Mouse (Mus musculus): ENCODE results near the gene Cdc42bpb. TPM values are rescaled to one million over a fixed set of nuclear protein-coding genes. Genes with fewer than 3 reads are reported as not detected.

Gene Cdc42bpb
- total RNA-seq, 2 experiments from 2014 or later = 69.1 to 74.5 TPM

DNA sequence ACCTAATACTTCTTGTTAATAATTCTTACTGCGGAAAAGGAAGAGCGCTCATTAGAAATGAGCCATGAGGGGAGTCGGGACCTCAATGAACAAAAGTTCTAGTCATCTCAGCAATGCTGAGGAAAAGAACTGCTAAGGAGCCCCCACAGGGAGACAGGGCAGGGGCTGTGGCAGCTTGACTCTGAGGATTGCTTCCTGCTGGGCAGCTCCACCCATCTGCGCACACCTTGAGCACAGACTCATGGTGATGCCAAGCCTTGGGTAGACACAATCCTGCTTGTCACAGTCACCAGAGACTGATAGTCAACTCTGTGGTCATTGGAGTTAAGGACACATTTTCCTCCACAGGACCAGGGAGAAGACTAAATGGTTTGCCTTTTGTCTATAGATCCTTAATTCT is 9.6 kb upstream of the Cdc42bpb start:
- no peak for DNase-seq (ENCODE audit: low spot score in 2 of 2)

DNA sequence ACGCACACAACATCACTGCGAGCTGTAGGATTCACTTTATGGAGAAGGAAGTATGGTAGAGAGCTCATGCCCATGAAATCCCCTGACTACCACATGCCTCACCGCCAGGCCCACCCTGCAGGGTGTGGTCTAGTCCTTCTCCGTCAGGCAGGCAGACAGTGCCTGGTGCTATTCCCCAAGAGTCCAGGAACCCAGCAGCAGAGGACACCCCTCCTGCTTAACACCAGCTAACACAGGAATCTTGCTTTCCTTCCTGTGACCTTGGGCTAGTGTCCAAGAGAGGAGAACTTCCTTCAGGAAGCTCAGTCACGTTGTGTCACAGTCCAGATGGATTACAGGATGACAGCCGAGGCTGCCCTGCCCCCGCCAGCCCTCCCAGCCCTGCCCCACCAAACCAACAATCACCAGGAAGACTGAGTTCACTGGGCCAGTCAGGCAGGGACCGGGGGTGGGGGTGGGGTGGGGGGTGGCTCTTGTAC is 9.2 kb upstream of the Cdc42bpb start:
- DNase-seq (ENCODE audit: low spot score in 2 of 2) = no peak

DNA sequence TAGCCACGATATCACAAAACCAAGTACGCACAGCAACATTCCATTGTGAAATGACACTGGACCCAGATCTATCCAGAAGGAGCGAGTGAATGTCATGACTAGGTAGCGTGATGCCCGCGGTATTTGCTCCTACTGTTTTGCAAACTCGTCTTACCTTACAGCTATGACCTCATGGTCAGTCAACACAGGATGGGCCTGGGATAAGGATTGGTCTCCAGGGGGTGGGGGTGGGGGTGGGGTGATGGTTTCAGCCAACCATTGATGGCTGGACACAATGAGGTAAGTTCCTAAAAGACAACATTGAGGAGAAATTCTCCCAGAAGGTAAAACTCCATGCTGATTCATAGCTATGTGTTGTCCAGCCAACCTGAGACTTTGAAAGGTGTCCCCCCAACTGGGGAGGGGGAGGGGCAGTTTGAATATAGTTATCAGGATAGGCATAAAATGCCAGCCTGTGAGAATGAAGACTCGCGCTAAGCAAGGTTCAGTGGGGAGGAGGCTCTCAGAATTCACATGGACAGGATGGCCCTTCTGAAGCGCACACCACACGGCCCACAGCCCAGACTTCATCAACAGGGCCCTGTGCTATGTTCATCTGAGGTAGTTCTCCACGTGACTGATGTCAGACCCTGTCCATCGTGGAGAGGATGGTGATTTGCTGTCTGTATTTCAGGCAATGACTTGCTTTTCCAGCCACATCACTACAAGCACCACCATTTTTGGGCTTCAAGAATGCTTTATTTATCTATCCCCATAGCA is 8.5 kb upstream of the Cdc42bpb start:
- no peak for DNase-seq (ENCODE audit: low spot score in 2 of 2)

DNA sequence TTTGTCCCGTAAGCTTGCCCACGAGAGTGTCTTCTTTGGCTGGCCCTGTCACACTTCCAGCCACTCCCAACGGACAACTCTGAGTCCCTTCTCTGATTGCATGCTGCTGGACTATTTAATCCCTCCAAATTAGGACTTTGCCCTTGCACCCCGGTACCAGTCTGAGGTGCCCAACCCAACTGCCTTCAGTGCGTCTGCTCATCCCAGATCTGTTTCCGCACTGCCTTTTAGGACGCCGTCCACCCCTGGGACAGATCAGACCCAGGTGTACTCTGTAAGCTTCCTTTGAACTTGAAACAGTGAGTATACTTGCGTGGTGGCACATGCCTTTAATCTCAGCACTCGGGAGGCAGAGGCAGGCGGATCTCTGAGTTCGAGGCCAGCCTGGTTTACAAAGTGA is 1.3 kb upstream of the Cdc42bpb start:
- DNase-seq (ENCODE audit: low spot score in 2 of 2) = no peak

DNA sequence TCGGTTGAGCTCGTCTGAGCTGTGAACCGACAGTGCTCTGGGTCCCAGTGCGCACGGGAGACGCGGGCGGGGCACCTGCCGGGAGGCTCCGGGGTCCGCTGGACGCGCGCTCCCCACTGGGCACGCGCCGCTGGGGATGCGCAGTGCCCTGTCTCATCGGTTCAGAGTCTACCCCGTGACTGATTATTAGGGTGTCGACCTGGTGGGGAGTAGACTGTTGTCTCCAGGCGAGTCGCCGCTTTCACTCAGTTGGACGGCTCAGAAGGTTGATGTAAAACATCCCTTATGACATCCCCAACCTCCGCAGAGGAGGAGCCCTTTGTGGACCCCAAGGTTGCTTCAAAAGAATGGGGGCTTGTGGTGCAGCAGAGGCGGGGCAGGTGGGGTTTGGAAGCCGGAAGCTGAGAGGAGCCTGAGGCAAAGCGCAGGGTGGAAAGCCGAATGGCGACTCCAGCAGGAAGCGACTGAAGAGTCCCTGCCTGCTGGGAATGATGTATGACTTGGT is 520 bp upstream of the Cdc42bpb start:
- DNase-seq (ENCODE audit: low spot score in 2 of 2) = no peak

DNA sequence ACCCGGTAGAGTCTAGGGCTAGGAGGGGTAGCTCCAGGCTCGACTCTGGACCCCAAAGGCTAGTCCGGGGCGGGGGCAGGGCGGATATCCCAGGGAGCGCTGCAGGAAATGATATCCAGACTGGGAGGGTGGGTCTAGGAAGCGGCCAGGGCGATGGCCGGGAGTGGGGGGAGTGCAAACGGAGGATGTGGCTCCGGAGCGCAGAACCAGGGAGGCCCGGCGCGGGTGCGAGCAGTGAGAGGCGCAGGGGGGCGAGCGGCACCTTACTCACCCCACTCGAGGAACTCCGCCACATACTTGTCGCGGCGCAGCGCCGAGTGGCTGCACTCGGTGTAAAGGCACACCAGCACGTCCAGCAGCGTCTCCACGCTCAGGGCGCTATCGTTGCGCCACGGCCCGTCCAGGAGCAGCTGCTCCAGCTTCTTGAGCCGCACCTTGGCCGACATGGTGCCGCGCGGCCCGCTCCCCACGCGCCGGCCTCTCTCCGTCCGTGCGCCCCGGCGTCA is 639 bp downstream of the Cdc42bpb start:
- DNase-seq (ENCODE audit: low spot score in 2 of 2) = peak; percentile 49 to 70

DNA sequence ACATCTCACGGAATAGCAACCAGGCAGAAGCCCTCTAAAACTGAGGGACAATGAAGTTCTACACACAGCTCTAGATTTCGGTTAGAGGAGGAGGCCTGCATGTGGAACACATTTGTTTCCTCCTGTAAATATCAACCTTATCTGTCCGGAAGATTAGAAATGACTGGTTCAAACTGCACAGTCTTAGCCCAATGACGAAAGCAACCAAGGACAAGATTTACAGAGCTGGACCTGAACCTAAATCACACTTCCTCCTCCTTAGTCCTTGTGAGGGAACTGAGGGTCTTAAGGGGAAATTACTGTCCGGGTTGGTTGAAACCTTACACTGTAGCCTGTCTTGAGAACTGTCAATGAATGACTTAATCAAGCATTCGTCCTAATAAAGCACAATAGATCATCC is 1.5 kb downstream of the Cdc42bpb start:
- DNase-seq (ENCODE audit: low spot score in 2 of 2) = no peak

DNA sequence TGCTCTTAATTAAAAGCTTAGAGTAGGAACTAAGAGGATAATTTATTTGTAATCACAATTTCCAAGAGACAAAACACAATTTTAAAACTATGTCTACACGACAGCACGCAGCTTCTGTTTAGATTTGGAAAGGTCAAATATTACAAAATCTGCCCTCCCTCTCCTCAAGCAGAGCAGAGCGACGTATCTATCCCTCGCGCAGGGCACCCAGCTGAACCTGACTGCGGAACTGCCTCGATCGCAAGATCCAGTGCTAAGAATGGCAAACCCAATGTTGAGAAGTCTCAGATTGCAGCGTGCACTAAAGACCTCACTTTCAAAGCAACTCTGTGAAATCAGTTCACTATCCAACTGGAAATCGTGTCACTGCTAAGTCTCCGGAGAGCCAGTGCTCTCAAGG is 2.0 kb downstream of the Cdc42bpb start:
- no peak for DNase-seq (ENCODE audit: low spot score in 2 of 2)

DNA sequence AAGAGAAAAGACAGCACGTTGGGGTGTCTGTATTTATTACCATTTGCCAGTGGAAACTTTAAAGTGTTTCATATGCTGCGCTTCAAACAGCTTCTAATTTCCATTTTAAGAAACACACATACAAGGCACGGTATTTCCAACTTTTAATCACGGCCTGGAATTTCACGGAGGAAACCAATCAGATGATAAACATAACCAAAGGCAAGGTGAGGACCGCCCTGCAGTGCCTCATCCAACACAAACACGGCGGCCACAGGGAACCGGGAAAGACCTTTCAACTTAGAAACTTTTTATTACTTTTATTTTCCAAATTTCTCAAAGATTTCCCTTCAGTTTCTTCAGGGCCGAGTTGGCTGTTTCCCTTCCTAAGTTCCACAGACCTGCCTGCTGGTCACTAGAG is 2.8 kb downstream of the Cdc42bpb start:
- no peak for DNase-seq (ENCODE audit: low spot score in 2 of 2)

DNA sequence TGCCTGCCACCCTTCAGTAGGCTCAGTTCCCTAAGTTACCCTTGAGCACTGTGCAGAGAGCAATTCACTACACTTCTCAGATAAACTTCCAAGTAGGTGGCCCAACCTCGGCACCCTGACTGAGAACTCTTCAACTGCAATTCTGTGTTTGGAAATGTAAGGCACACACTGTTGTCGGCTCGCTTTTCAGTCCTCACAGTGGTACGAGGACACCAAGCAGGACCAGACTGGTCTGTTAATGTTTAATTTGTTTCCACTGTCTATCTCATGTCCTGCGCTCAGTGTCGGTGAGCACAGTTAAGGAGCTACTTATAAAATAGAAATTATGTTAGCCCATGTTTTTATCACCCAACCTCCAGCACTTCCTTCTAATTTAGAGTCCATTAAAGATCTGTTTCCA is 4.1 kb downstream of the Cdc42bpb start:
- DNase-seq (ENCODE audit: low spot score in 2 of 2) = no peak

DNA sequence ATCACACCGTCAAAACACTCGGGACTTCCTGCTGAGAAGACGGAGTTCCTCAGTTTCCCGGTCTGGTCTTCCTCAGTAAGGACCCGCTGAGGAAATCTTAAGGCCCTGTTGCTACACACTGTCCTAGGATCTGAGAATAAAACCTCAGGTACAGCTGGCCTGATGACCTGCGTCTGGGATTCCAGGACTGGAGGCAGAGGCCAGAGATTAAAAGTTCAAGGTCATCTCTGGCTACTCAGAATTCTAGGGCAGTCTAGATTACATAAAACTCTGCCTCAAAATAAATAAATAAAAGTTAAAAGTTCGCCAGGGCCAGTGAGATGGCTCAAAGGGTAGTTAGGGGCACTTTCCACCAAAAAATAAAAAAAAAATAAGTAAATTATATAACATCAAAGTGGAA is 5.6 kb downstream of the Cdc42bpb start:
- no peak for DNase-seq (ENCODE audit: low spot score in 2 of 2)

DNA sequence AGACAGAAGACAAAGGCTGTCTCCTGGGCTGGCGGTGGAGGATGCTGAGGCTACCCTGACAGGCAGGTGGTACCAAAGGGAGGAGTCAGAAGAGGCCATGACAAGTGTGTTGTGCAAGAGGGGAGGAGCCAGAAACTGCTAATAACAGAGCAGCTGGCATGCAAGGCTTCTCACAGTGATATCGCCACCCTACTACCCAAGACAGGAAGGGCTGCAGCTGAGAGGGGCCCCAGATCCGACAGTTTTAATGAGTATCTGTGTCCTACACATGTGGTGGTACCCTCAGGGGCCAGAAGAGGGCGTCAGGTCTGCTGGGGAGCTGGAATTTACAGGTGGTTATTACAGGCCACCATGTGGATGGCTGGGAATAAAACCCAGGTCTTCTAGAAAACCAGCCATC is 7.3 kb downstream of the Cdc42bpb start:
- DNase-seq (ENCODE audit: low spot score in 2 of 2) = no peak

DNA sequence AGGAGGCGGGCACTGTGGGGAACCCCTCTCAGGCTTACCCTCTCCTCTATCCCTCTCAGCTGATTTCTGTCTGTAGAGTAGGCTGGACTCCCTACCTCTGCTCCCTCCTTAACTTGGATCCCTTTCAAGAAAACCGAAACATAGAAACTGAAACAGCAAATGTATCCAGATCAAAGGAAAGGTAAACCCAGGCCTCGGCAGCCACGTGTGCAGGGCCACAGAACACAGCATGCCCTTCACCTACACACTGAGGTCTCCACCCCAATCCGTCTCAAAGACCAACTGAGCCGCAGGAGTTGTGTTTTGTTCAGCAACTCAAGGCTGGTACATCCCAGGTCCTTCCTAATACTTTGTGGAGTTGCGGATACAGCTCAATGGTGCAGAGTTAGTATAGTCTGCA is 10.5 kb downstream of the Cdc42bpb start:
- no peak for DNase-seq (ENCODE audit: low spot score in 2 of 2)

DNA sequence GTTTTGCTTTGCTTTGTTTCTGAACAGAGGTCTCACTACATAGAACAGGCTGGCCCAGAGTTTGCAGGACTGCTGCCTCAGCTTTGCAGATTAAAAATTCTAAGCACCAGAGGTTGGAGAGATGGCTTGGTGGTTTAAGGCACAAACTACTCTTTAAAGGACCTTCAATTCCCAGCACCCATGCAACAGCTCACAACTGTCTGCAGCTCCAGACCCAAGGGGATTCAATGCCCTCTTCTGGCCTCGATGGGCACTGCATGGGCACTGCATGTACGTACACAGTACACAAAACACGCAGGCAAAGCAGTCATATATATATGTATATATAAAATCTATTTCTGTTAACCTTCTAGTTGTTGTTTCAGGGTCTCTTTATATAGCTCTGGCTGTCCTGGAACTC is 13.3 kb downstream of the Cdc42bpb start:
- DNase-seq (ENCODE audit: low spot score in 2 of 2) = no peak

DNA sequence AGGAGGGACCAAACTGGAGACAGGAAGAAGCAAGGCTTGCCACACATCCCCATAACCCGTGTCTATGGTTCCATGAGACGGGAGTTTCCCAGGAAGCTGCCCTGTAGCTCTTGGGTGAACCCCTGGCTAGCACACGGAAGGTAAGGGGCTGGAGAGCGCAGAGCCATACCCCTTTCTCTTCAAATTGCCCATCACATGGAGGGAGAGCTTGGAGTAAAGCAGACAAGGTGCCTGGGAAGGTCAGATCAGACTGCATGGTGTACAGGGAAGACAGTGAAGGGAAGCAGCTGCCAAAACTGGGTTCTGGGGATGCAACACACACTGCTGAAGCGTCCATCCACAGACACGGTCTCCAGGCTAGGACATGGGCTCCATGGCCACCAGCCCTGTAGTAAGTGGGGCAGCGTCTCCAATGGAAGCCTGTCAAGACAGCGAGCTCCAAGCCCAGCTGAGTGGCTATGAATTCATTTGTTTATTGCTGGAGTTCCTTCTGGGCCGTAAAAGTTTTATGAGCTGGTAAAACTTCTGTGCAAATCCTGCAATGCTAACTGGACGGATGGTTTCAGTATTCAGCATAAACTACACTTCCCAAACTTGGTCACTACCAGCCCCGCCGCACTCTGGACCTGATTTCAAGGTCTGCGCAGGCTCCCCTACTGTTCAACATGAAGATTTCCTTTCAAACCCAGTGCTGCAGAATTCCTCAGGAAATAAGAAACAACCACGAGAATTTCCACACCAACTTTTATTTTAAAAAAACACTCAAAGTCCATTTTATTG is 16.0 kb downstream of the Cdc42bpb start:
- DNase-seq (ENCODE audit: low spot score in 2 of 2) = no peak

DNA sequence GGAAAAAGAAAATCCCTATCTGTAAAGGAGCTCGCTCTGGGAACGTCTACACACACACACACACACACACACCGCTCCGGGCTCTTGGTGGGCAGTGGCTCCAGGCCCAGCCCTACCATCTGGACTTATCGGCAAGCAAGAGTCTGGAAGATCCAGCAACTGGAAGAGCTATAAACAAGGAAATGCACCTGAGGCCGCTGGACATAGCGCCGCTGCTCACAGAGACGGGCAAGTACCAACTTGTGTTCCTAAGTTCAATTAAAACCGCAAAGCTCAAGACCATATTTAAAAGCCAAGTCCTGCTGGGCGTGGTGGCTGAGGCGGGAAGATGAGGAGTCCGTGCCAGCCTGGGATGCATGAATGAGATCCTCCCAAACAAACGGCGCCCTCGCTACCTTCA is 16.8 kb downstream of the Cdc42bpb start:
- DNase-seq (ENCODE audit: low spot score in 2 of 2) = no peak

DNA sequence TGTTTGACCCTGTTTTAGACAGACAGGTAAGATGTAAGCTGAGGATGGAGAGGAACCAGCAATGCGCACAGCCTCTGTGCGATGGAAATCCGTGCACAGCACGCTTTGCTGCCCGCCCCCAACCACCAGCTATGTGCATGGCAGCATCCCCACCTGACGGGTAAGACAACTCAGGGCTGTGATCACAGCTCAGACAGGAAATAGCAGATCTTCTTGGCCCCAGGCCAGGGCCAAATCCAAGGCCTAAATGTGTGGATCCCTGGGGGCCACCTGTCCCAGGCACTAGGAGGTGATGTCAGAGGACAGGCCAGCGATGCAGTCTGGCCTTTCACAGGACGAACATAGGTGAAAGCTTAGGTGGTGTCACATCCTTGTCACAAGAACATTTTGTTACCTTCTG is 21.3 kb downstream of the Cdc42bpb start:
- no peak for DNase-seq (ENCODE audit: low spot score in 2 of 2)

DNA sequence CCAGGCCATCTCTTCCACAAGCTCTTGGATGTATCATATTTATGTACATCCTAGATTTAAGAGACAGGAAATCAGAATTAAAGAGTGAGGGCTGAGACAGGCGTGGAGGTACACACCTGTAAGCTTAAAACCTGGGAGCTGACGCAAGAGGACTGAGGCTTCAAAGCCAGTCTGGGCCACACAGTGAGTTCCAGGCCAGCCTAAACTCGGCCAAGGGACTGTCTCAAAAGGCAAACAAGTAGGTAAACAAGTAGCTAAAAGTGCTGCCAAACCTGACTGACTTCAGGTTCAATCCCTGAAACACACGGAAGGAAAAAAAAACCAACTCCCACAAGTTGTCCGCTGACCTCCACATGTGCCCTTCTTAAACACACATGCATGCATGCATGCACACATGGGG is 23.4 kb downstream of the Cdc42bpb start:
- no peak for DNase-seq (ENCODE audit: low spot score in 2 of 2)

DNA sequence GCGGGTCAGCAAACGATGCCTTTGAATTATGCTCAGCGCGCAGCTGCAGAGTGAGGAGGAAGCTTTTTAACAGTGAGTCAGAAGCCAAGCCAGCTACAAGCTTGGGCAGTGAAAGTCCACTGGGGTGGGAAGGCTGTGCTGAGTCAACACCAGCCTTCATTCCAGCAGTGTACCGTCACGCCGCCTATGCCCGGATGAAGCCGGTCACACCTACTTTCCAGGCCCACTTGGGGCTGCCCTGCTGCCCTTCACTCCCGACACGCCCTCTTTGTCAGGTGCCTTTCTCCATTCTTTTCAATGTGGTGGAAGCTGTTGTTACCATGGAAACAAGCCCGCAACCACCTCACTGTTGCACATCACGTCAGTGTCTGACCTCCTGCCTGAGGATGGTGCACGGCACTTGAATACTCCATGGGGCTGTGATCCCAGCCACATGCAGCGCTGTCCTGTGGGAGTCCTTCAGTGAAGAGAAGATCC is 24.0 kb downstream of the Cdc42bpb start:
- DNase-seq (ENCODE audit: low spot score in 2 of 2) = peak in 1 of 2 experiments; percentile 31

DNA sequence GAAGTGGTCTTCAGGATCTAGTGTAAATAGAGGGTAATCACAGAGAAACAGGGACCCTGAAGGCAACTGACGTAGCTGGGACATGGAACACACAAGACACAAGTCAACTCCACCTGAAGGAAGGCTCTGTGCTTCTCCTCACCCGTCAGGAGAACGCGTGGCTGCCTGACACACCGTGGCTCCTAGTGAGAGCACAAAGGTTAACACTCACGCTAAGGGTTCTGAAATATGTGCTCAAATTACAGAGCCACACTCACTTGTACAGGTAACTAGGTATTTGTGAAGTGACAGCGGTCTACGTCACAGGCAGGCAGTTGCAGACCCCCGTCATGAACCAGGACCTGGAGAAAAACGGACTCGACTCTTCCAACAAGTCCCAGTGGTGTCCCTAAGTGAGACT is 24.5 kb downstream of the Cdc42bpb start:
- DNase-seq (ENCODE audit: low spot score in 2 of 2) = no peak

DNA sequence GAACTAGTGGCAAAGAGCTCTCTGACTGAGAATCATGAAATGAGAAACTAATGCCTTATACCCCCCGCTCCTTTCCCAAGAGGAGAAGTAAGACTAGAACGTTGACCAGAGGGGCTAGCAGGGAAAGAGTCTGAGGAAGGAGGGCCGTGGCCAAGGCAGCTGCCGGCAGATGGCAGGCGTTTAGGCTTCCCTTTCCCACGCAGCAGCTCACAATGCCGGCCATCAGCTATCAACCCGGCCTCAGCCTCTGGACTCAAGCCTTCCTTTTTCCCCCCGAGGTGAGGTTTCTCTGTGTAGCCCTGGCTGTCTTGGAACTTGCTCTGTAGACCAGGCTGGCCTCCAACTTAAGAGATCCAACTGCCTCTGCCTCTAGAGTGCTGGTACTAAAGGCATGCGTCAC is 25.0 kb downstream of the Cdc42bpb start:
- DNase-seq (ENCODE audit: low spot score in 2 of 2) = no peak

Measured in gastrocnemius, postnatal 4 days (tissue).